Mouse (Mus musculus) heart, embryonic 11.5 days (tissue): ENCODE results near the gene Ppm1f. TPM values are rescaled to one million over a fixed set of nuclear protein-coding genes. Genes with fewer than 3 reads are reported as not detected.

Experiments used
- ATAC-seq: fragments of 200-750 bp; cut with Nextera tagmentation; replicated peaks from 2 replicates; pipeline ENCODE4 v1.8.0; 2017; ENCODE audit warnings: moderate library complexity; ENCODE audit not compliant: insufficient number of reproducible peaks, low FRiP score, low TSS enrichment
- H3K27ac ChIP-seq: fragments of 300-500 bp; sonication (generic); 2 replicates; pipeline ENCODE4 v1.5.1; 2014; ENCODE audit warnings: mild to moderate bottlenecking, low read depth, low read length
- H3K27me3 ChIP-seq: fragments of 300-500 bp; sonication (generic); 2 replicates; pipeline ENCODE4 v1.6.1; 2014; ENCODE audit warnings: mild to moderate bottlenecking, low read length, mixed read lengths; ENCODE audit not compliant: control insufficient read depth, insufficient read depth
- H3K36me3 ChIP-seq: fragments of 300-500 bp; sonication (generic); 2 replicates; pipeline ENCODE4 v1.6.1; 2014; ENCODE audit warnings: mild to moderate bottlenecking, low read length, moderate library complexity, mixed read lengths; ENCODE audit not compliant: control insufficient read depth, insufficient read depth
- H3K4me1 ChIP-seq: fragments of 300-500 bp; sonication (generic); 2 replicates; pipeline ENCODE4 v1.6.1; 2014; ENCODE audit warnings: low read length; ENCODE audit not compliant: control insufficient read depth, insufficient read depth
- H3K4me2 ChIP-seq: fragments of 300-500 bp; sonication (generic); 2 replicates; pipeline ENCODE4 v1.6.1; 2014; ENCODE audit warnings: mild to moderate bottlenecking, moderate library complexity
- H3K4me3 ChIP-seq: fragments of 300-500 bp; sonication (generic); 2 replicates; pipeline ENCODE4 v1.5.1; 2014; ENCODE audit warnings: low read depth, low read length
- H3K9ac ChIP-seq: fragments of 300-500 bp; sonication (generic); 2 replicates; pipeline ENCODE4 v1.6.1; 2014; ENCODE audit warnings: mild to moderate bottlenecking, low read depth, low read length, moderate library complexity
- H3K9me3 ChIP-seq: fragments of 300-500 bp; sonication (generic); replicated peaks from 2 replicates; pipeline ENCODE4 v1.6.1; 2016; ENCODE audit warnings: low read length; ENCODE audit not compliant: control insufficient read depth
- WGBS: fragments of 180-500 bp; shearing (Covaris S2); extraction: QIAGEN DNeasy Blood & Tissue Kit; methylation state at CpG from one replicate; pipeline ENCODE4 v1.1.7; 2014; ENCODE audit not compliant: insufficient replicate concordance; 5-methylcytosine and 5-hydroxymethylcytosine counted together
- polyA plus RNA-seq: library from polyadenylated mRNA; unstranded; fragments of >200 nt; fragmentation: Nextera tagmentation; extraction: Ambion mirVana; gene quantifications from 2 replicates; pipeline ENCODE4 v1.2.1, GENCODE M21; 2014

Ppm1f gene
- polyA plus RNA-seq, 1 experiment from 2014 or later, result 14.6 TPM

GRCm38 (mm10) chr16:16897056-16897584, 851 bp downstream of the Ppm1f start:
- 27% methylated on average over 10 of the region's 10 CpGs for WGBS
- H3K4me3 ChIP-seq, result peak overlapping the region; percentile 62
- no peaks in the 10 kb centered on the region for H3K9me3 ChIP-seq
- no peaks in the 10 kb centered on the region for H3K27me3 ChIP-seq
- H3K36me3 ChIP-seq, result peaks cover 4% of the 10 kb centered on the region; the same call in 1 of the 2 replicates
- peak overlapping the region; percentile 29 for H3K27ac ChIP-seq
- H3K4me1 ChIP-seq, result peaks cover 8% of the 10 kb centered on the region
- H3K4me2 ChIP-seq, result peak overlapping the region; percentile 88
- ATAC-seq, result no peak
- H3K9ac ChIP-seq, result peak overlapping the region; percentile 83

GRCm38 (mm10) chr16:16902329-16902728, 6.1 kb downstream of the Ppm1f start:
- ATAC-seq, result no peak
- H3K9ac ChIP-seq, result no peak overlapping the region
- 70% methylated on average over 4 of the region's 4 CpGs for WGBS
- peaks cover 17% of the 10 kb centered on the region for H3K36me3 ChIP-seq
- no peaks in the 10 kb centered on the region for H3K9me3 ChIP-seq
- H3K4me1 ChIP-seq, result peaks cover 3% of the 10 kb centered on the region
- H3K27me3 ChIP-seq, result no peaks in the 10 kb centered on the region
- H3K4me2 ChIP-seq, result no peak overlapping the region
- peak overlapping the region; percentile 32; the same call in 1 of the 2 replicates for H3K27ac ChIP-seq
- no peak overlapping the region for H3K4me3 ChIP-seq

GRCm38 (mm10) chr16:16903188-16903587, 6.9 kb downstream of the Ppm1f start:
- Histone ChIP-seq H3K4me2 (no peak overlapping the region), H3K27ac (0 out of 2 replicates have a peak overlapping the region, but pooled peaks have one; percentile 22), H3K27me3 (no peaks in the 10 kb centered on the region), H3K4me3 (no peak overlapping the region), H3K36me3 (peaks cover 17% of the 10 kb centered on the region), H3K4me1 (no peaks in the 10 kb centered on the region), H3K9me3 (no peaks in the 10 kb centered on the region), H3K9ac (no peak overlapping the region)
- 66% methylated on average over 5 of the region's 5 CpGs for WGBS
- no peak for ATAC-seq

- no peak overlapping the region for H3K4me3 ChIP-seq
- H3K4me2 ChIP-seq, result no peak overlapping the region
- H3K9ac ChIP-seq, result no peak overlapping the region
- peak overlapping the region; percentile 85 for H3K27ac ChIP-seq
- peaks cover 23% of the 10 kb centered on the region for H3K36me3 ChIP-seq
- no peaks in the 10 kb centered on the region for H3K9me3 ChIP-seq
- H3K27me3 ChIP-seq, result no peaks in the 10 kb centered on the region
- H3K4me1 ChIP-seq, result no peaks in the 10 kb centered on the region
- WGBS, result 54% methylated on average over 6 of the region's 6 CpGs
- ATAC-seq, result peak; percentile 75
Observed at GRCm38 (mm10) chr16:16907799-16908198, 11.5 kb downstream of the Ppm1f start.

GRCm38 (mm10) chr16:16911641-16912597, 15.7 kb downstream of the Ppm1f start:
- peaks cover 16% of the 10 kb centered on the region; the same call in 1 of the 2 replicates for H3K36me3 ChIP-seq
- H3K4me2 ChIP-seq, result no peak overlapping the region
- no peaks in the 10 kb centered on the region for H3K27me3 ChIP-seq
- H3K27ac ChIP-seq, result 0 out of 2 replicates have a peak overlapping the region, but pooled peaks have one; percentile 41
- H3K9ac ChIP-seq, result peak overlapping the region; percentile 50; the same call in 1 of the 2 replicates
- H3K4me3 ChIP-seq, result no peak overlapping the region
- 43% methylated on average over 13 of the region's 13 CpGs for WGBS
- ATAC-seq, result peak; percentile 53
- H3K9me3 ChIP-seq, result no peaks in the 10 kb centered on the region
- no peaks in the 10 kb centered on the region for H3K4me1 ChIP-seq

GRCm38 (mm10) chr16:16913440-16913839, 17.2 kb downstream of the Ppm1f start:
- H3K4me1 ChIP-seq, result no peaks in the 10 kb centered on the region
- no peak overlapping the region for H3K4me2 ChIP-seq
- H3K9ac ChIP-seq, result no peak overlapping the region
- no peak for ATAC-seq
- no peaks in the 10 kb centered on the region for H3K9me3 ChIP-seq
- peaks cover 26% of the 10 kb centered on the region for H3K36me3 ChIP-seq
- no peak overlapping the region for H3K4me3 ChIP-seq
- H3K27ac ChIP-seq, result no peak overlapping the region
- 72% methylated on average over 1 of the region's 1 CpGs for WGBS
- no peaks in the 10 kb centered on the region for H3K27me3 ChIP-seq

GRCm38 (mm10) chr16:16918441-16919117, 22.3 kb downstream of the Ppm1f start:
- H3K27me3 ChIP-seq, result no peaks in the 10 kb centered on the region
- H3K27ac ChIP-seq, result no peak overlapping the region
- no peak overlapping the region for H3K4me2 ChIP-seq
- ATAC-seq, result no peak
- no peak overlapping the region for H3K9ac ChIP-seq
- 87% methylated on average over 7 of the region's 7 CpGs for WGBS
- no peaks in the 10 kb centered on the region for H3K4me1 ChIP-seq
- H3K9me3 ChIP-seq, result no peaks in the 10 kb centered on the region
- H3K36me3 ChIP-seq, result peaks cover 29% of the 10 kb centered on the region
- H3K4me3 ChIP-seq, result no peak overlapping the region

GRCm38 (mm10) chr16:16921021-16921435, 24.8 kb downstream of the Ppm1f start:
- no peak overlapping the region for H3K4me3 ChIP-seq
- H3K4me2 ChIP-seq, result no peak overlapping the region
- H3K4me1 ChIP-seq, result no peaks in the 10 kb centered on the region
- 60% methylated on average over 3 of the region's 3 CpGs for WGBS
- H3K9me3 ChIP-seq, result no peaks in the 10 kb centered on the region
- H3K9ac ChIP-seq, result no peak overlapping the region
- no peaks in the 10 kb centered on the region for H3K27me3 ChIP-seq
- H3K36me3 ChIP-seq, result peaks cover 26% of the 10 kb centered on the region
- ATAC-seq, result no peak
- no peak overlapping the region for H3K27ac ChIP-seq
